43 mouse cellular contexts compared by ENCODE assay signal in genomic region chr9:119167608-119168007, GRCm38 (mm10). TPM values are rescaled to one million over a fixed set of nuclear protein-coding genes. Genes with fewer than 3 reads are reported as not detected.
"Had no signal": no experiment of that assay in that cellular context is flagged by ENCODE, and none has a peak within 500 bp of the region (broad histone marks: within the 10 kb centered on the region; RNA-seq: fewer than 3 reads in every experiment).

No protein-coding gene starts in this region.

- H3K27me3 ChIP-seq: limb, embryonic 12.5 days; limb, embryonic 13.5 days; limb, embryonic 15.5 days; liver, embryonic 12.5 days; liver, embryonic 13.5 days; liver, embryonic 15.5 days; lung, embryonic 15.5 days; midbrain, embryonic 12.5 days; midbrain, embryonic 13.5 days; midbrain, embryonic 15.5 days had no signal

- H3K9me3 ChIP-seq: limb, embryonic 10.5 days; limb, embryonic 12.5 days; limb, embryonic 13.5 days; limb, embryonic 15.5 days; liver, embryonic 12.5 days; liver, embryonic 13.5 days; liver, embryonic 15.5 days; lung, embryonic 15.5 days; midbrain, embryonic 12.5 days; midbrain, embryonic 13.5 days; midbrain, embryonic 15.5 days had no signal

- H3K9ac ChIP-seq: limb, embryonic 12.5 days; limb, embryonic 13.5 days; limb, embryonic 15.5 days; liver, embryonic 12.5 days; liver, embryonic 13.5 days; liver, embryonic 14.5 days; liver, embryonic 15.5 days; liver, postnatal 0 days; lung, embryonic 14.5 days; lung, embryonic 15.5 days; midbrain, embryonic 12.5 days; midbrain, embryonic 13.5 days; midbrain, embryonic 15.5 days had no signal

- ATAC-seq: liver, embryonic 12.5 days; liver, postnatal 0 days; lung, postnatal 0 days; midbrain, embryonic 13.5 days; midbrain, embryonic 15.5 days; midbrain, embryonic 16.5 days had no signal

- H3K27ac ChIP-seq: left cerebral cortex, adult 2 months; limb, embryonic 10.5 days; limb, embryonic 12.5 days; limb, embryonic 13.5 days; limb, embryonic 15.5 days; liver, embryonic 12.5 days; liver, embryonic 13.5 days; liver, embryonic 14.5 days; liver, embryonic 15.5 days; lung, embryonic 15.5 days; macrophage; midbrain, embryonic 12.5 days; midbrain, embryonic 13.5 days; midbrain, embryonic 15.5 days had no signal

- H3K4me1 ChIP-seq: limb, embryonic 10.5 days; limb, embryonic 12.5 days; limb, embryonic 13.5 days; limb, embryonic 15.5 days; liver, embryonic 12.5 days; liver, embryonic 15.5 days; lung, embryonic 15.5 days; megakaryocyte, embryonic 14.5 days; midbrain, embryonic 12.5 days; midbrain, embryonic 13.5 days; midbrain, embryonic 15.5 days had no signal

- H3K4me2 ChIP-seq: limb, embryonic 12.5 days; limb, embryonic 13.5 days; limb, embryonic 15.5 days; liver, embryonic 11.5 days; liver, embryonic 12.5 days; liver, embryonic 13.5 days; liver, embryonic 15.5 days; lung, embryonic 14.5 days; lung, embryonic 15.5 days; midbrain, embryonic 12.5 days; midbrain, embryonic 13.5 days; midbrain, embryonic 15.5 days had no signal

- H3K4me3 ChIP-seq: left cerebral cortex, adult 2 months; limb, embryonic 10.5 days; limb, embryonic 12.5 days; limb, embryonic 13.5 days; limb, embryonic 15.5 days; liver, embryonic 12.5 days; liver, embryonic 13.5 days; liver, embryonic 15.5 days; lung, embryonic 15.5 days; megakaryocyte, embryonic 14.5 days; midbrain, embryonic 12.5 days; midbrain, embryonic 13.5 days; midbrain, embryonic 15.5 days; myocyte had no signal

- DNase-seq: left cerebral cortex, postnatal 4 days; liver; liver, embryonic 13.5 days; liver, postnatal 0 days; lung, adult 18-20 months; lung, adult 2 months; lung, embryonic 14.5 days; lung, postnatal 10 days; lung, postnatal 14 days; lung, postnatal 4 days; midbrain, embryonic 14.5 days had no signal

- H3K36me3 ChIP-seq: limb, embryonic 10.5 days; limb, embryonic 12.5 days; limb, embryonic 13.5 days; limb, embryonic 15.5 days; liver, embryonic 12.5 days; liver, embryonic 13.5 days; liver, embryonic 15.5 days; lung, embryonic 15.5 days; midbrain, embryonic 12.5 days; midbrain, embryonic 13.5 days; midbrain, embryonic 15.5 days had no signal

RNA-seq across cellular contexts. Expression of gene Gm47289, which starts 8.6 kb away (rescaled TPM):
- total RNA-seq: left cerebral cortex, adult 2 months; left cerebral cortex, adult 8-10 months; left cerebral cortex, postnatal 10 days; left cerebral cortex, postnatal 14 days; left cerebral cortex, postnatal 25 days; left cerebral cortex, postnatal 36 days; left cerebral cortex, postnatal 4 days; liver, adult 2 months; megakaryocyte progenitor cell, adult 5-6 weeks; megakaryocyte, adult 5-6 weeks; megakaryocyte-erythroid progenitor cell, adult 5-6 weeks; midbrain, postnatal 0 days; monocyte, adult 5-6 weeks had no signal
- polyA plus RNA-seq: limb, embryonic 10.5 days; limb, embryonic 11.5 days; limb, embryonic 12.5 days; limb, embryonic 13.5 days; limb, embryonic 15.5 days; liver, adult 2 months; liver, embryonic 11.5 days; liver, embryonic 12.5 days; liver, embryonic 13.5 days; liver, embryonic 14.5 days; liver, embryonic 15.5 days; liver, postnatal 0 days; lung, adult 2 months; lung, embryonic 14.5 days; lung, embryonic 15.5 days; lung, embryonic 16.5 days; lung, postnatal 0 days; macrophage; midbrain, embryonic 12.5 days; midbrain, embryonic 13.5 days; midbrain, embryonic 14.5 days; midbrain, embryonic 15.5 days; midbrain, embryonic 16.5 days; midbrain, postnatal 0 days; myocyte; neural tube, embryonic 11.5 days had no signal

RNA-seq across cellular contexts. Expression of gene Acaa1b, which starts 10.7 kb away (rescaled TPM):
- total RNA-seq: megakaryocyte-erythroid progenitor cell, adult 5-6 weeks; monocyte, adult 5-6 weeks had no signal
- polyA plus RNA-seq: macrophage had no signal

RNA-seq across cellular contexts. Expression of gene Slc22a13, which starts 41.3 kb away (rescaled TPM):
- total RNA-seq: left cerebral cortex, postnatal 10 days; left cerebral cortex, postnatal 25 days; left cerebral cortex, postnatal 36 days; left cerebral cortex, postnatal 4 days; liver, adult 2 months; megakaryocyte progenitor cell, adult 5-6 weeks; megakaryocyte, adult 5-6 weeks; megakaryocyte-erythroid progenitor cell, adult 5-6 weeks; midbrain, postnatal 0 days; monocyte, adult 5-6 weeks had no signal
- polyA plus RNA-seq: limb, embryonic 10.5 days; limb, embryonic 11.5 days; limb, embryonic 12.5 days; limb, embryonic 13.5 days; limb, embryonic 15.5 days; liver, embryonic 11.5 days; liver, embryonic 12.5 days; liver, embryonic 13.5 days; liver, embryonic 15.5 days; liver, postnatal 0 days; lung, embryonic 14.5 days; lung, embryonic 15.5 days; lung, embryonic 16.5 days; lung, postnatal 0 days; macrophage; midbrain, embryonic 12.5 days; midbrain, embryonic 13.5 days; midbrain, embryonic 15.5 days; midbrain, embryonic 16.5 days; myocyte; neural tube, embryonic 11.5 days had no signal
